Mouse (Mus musculus) small intestine, adult 2 months (tissue): Measurements from ENCODE around the gene Gsta4.

Experiments used
- CTCF ChIP-seq: fragments of 200-500 bp; IDR thresholded peaks from 2 replicates; pipeline ENCODE4 v1.5.1; 2012; ENCODE audit warnings: low read depth, mild to moderate bottlenecking, control low read depth, inconsistent platforms, low read length, moderate library complexity, mixed read lengths; ENCODE audit not compliant: insufficient replicate concordance, insufficient read length; ENCODE audit errors: extremely low read depth
- POLR2A ChIP-seq: fragments of 200-500 bp; IDR thresholded peaks from 2 replicates; pipeline ENCODE4 v1.6.1; 2012; ENCODE audit warnings: low read depth, mild to moderate bottlenecking, control low read depth, inconsistent platforms, low read length, moderate library complexity

DNA sequence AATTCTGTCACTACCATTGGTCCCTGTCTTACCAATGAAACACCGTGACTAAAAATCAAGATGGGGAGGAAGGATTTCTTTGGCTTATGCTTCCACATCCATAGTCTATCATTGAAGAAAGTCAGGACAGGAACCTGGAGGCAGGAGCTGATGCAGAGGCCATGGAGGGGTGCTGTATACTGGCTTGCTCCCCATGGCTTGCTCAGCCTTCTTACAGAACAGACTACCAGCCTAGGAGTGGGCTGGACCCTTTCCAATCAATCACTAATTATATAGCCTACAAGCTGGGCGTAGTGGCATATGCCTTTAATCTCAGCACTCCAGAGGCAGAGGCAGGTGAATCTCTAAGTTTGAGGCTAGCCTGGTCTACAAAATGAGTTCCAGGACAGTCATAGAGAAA, 28.2 kb downstream of the Gsta4 start:
- TF ChIP-seq POLR2A (no peak), CTCF (no peak)
